Mouse (Mus musculus): ENCODE results near the gene Eif2b1. TPM values are rescaled to one million over a fixed set of nuclear protein-coding genes. Genes with fewer than 3 reads are reported as not detected.

Eif2b1 gene
- total and polyA plus RNA-seq, 2 experiments from 2014 or later, result 39.9 to 64.1 TPM

DNA sequence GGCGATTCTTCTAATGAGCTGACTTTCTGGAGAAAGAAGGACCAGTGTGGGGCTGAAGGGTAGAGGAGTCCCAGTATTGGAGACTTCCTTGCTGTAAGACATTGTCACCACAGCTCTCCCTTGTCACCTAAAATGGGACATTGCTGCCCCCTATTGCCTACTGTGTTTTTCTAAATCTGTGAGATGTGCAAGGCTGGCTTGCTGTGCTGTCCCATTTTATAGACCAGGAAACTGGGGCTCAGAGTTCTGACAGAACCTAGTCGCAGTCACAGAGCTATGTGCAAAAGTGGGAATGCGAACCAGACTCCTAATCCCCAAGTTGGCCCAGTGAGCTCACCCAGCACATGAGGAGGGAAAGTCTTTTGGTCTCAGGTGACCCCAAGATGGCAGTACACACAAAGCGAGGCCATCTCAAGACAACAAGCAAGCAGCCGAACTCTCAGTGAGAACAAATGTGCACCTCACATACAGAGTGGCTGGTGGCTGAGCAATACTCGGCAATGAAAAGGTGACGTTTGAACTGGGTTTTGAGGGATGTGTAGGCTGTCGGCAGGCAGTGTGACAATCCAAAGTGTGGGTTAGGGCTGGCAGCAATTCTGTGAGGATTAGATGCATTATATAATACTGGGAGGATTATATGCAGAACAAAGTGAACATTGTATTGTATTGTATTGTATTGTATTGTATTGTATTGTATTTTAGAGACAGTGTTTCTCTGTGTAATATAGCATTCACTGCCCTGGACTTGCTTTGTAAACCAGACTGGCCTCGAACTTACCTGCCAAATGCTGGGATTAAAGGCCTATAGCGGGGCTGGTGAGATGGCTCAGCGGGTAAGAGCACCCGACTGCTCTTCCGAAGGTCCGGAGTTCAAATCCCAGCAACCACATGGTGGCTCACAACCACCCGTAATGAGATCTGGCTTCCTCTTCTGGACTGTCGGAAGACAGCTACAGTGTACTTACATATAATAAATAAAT is 39.8 kb downstream of the Eif2b1 start:
- peaks cover 7% of the 10 kb centered on the region for H3K4me1 ChIP-seq (ENCODE audit: insufficient read depth)
- H3K27ac ChIP-seq (ENCODE audit: low read depth, low read length), result no peak overlapping the region
- ATAC-seq (no peak), DNase-seq (peak; percentile 26)
- 75% methylated on average over 14 of the region's 16 CpGs for WGBS
- peak; percentile 51 for TF ChIP-seq CTCF (IDR thresholded peaks at IDR 0.05; ENCODE audit: low read depth)
- H3K4me3 ChIP-seq (ENCODE audit: low read depth, low read length), result no peak overlapping the region
- H3K27me3 ChIP-seq (ENCODE audit: insufficient read depth, low read length), result no peaks in the 10 kb centered on the region
- no peak overlapping the region for H3K4me2 ChIP-seq (ENCODE audit: low read depth)
- H3K9me3 ChIP-seq (ENCODE audit: low read length), result no peaks in the 10 kb centered on the region
- no peak overlapping the region for H3K9ac ChIP-seq
- peaks cover 3% of the 10 kb centered on the region for H3K36me3 ChIP-seq (ENCODE audit: insufficient read depth)

DNA sequence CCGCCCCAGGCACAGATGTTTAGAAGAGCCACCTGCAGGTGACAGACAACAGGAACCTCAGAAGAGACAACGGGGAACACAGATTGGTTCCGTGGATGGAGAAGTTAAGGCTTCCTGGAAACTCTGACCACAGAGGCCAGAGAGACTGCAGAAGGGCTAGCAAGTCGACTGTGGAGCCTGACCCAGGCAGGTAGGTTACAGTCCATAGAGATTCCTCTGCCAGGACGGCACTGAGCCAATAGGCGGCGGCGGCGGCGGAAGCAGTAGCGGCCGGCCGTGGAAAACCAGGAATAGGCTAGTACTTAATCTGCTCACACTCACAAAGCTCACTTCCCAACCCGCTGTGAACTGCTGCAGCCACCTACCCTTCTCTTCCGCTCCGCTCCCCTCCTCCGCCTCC is 42.2 kb downstream of the Eif2b1 start:
- no peak overlapping the region for H3K4me3 ChIP-seq (ENCODE audit: low read depth, low read length)
- H3K4me2 ChIP-seq (ENCODE audit: low read depth), result peak overlapping the region; percentile 19
- H3K27ac ChIP-seq (ENCODE audit: low read depth, low read length), result no peak overlapping the region
- H3K4me1 ChIP-seq (ENCODE audit: insufficient read depth), result peaks cover 2% of the 10 kb centered on the region; the same call in 1 of the 2 replicates
- TF ChIP-seq CTCF (IDR thresholded peaks at IDR 0.05; ENCODE audit: low read depth), result no peak
- H3K27me3 ChIP-seq (ENCODE audit: insufficient read depth, low read length), result no peaks in the 10 kb centered on the region
- ATAC-seq (no peak), DNase-seq (no peak)
- no peaks in the 10 kb centered on the region for H3K36me3 ChIP-seq (ENCODE audit: insufficient read depth)
- 6% methylated on average over 17 of the region's 17 CpGs for WGBS
- H3K9me3 ChIP-seq (ENCODE audit: low read length), result no peaks in the 10 kb centered on the region
- no peak overlapping the region for H3K9ac ChIP-seq

DNA sequence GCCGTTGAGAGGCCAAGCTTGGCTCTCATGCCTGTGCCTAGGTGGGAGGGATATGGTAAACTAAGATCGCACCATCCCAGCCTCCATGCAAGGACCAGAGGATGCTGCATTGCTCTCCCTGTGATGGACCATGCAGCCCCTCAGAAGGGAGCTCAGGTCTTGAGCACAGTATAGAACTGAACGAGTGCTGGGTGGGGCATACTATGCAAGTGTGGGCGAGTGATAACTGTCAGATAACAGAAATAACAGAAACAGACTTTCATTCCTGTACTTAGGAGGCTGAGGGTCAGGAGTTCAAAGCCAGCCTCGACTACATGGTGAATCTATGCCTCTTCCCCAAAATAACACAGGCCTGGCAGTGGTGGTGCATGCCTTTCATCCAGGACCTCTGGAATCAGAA is 43.9 kb downstream of the Eif2b1 start:
- no peak overlapping the region for H3K27ac ChIP-seq (ENCODE audit: low read depth, low read length)
- no peaks in the 10 kb centered on the region for H3K27me3 ChIP-seq (ENCODE audit: insufficient read depth, low read length)
- H3K4me2 ChIP-seq (ENCODE audit: low read depth), result no peak overlapping the region
- 65% methylated on average over 5 of the region's 5 CpGs for WGBS
- no peak overlapping the region for H3K9ac ChIP-seq
- no peak for TF ChIP-seq CTCF (IDR thresholded peaks at IDR 0.05; ENCODE audit: low read depth)
- peaks cover 5% of the 10 kb centered on the region; the same call in 1 of the 2 replicates for H3K4me1 ChIP-seq (ENCODE audit: insufficient read depth)
- no peaks in the 10 kb centered on the region for H3K36me3 ChIP-seq (ENCODE audit: insufficient read depth)
- H3K9me3 ChIP-seq (ENCODE audit: low read length), result no peaks in the 10 kb centered on the region
- DNase-seq (no peak), ATAC-seq (no peak)
- H3K4me3 ChIP-seq (ENCODE audit: low read depth, low read length), result no peak overlapping the region

DNA sequence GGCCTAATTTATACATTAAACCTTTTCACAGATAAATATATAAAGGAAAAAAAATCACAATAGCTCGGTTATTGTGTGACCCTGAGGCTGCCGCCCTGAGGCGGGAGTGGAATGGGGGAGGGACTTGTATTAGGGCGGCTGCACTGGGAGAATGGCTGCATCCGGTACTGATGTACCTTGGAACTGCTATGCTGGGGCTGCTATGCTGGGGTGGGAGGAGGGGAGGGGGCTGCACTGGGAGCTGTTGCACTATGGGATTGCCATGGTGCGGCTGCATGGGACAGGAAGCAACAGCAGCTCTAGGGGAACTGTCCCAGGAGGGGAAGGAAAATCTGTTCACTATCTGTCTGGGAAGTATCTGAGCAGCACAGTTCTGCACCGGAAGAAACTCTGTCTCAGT is 46.5 kb downstream of the Eif2b1 start:
- no peak for DNase-seq
- no peak for TF ChIP-seq CTCF (IDR thresholded peaks at IDR 0.05; ENCODE audit: low read depth)
- WGBS, result 34% methylated on average over 7 of the region's 7 CpGs
- Histone ChIP-seq H3K4me1 (ENCODE audit: insufficient read depth) (peaks cover 11% of the 10 kb centered on the region), H3K4me3 (ENCODE audit: low read depth, low read length) (no peak overlapping the region), H3K9ac (no peak overlapping the region), H3K4me2 (ENCODE audit: low read depth) (no peak overlapping the region), H3K36me3 (ENCODE audit: insufficient read depth) (no peaks in the 10 kb centered on the region), H3K9me3 (ENCODE audit: low read length) (no peaks in the 10 kb centered on the region), H3K27me3 (ENCODE audit: insufficient read depth, low read length) (no peaks in the 10 kb centered on the region), H3K27ac (ENCODE audit: low read depth, low read length) (no peak overlapping the region)
- ATAC-seq, result no peak

DNA sequence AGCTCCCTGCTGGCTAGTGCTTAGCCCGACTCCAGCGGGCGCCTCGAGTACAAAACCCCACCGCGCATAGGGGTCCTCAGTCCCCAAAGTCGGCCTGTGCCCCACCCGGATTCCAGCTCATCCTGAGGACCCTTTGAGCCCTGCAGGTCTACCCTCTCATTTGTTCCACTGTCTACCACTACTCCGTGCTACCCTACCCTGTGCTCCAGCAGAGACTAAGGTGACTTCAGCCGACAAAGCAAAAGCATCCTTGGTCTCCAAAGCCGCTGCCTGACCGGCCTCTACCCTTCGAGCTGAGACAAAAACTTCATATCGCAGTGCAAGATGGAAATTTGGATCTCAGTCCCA is 47.4 kb downstream of the Eif2b1 start:
- DNase-seq (no peak), ATAC-seq (peak; percentile 47; the same call in 1 of the 2 replicates)
- peaks cover 11% of the 10 kb centered on the region for H3K4me1 ChIP-seq (ENCODE audit: insufficient read depth)
- peak overlapping the region; percentile 78 for H3K4me2 ChIP-seq (ENCODE audit: low read depth)
- 10% methylated on average over 14 of the region's 14 CpGs for WGBS
- H3K36me3 ChIP-seq (ENCODE audit: insufficient read depth), result no peaks in the 10 kb centered on the region
- H3K9ac ChIP-seq, result peak overlapping the region; percentile 65
- no peak for TF ChIP-seq CTCF (IDR thresholded peaks at IDR 0.05; ENCODE audit: low read depth)
- H3K4me3 ChIP-seq (ENCODE audit: low read depth, low read length), result peak overlapping the region; percentile 69
- peak overlapping the region; percentile 62 for H3K27ac ChIP-seq (ENCODE audit: low read depth, low read length)
- no peaks in the 10 kb centered on the region for H3K9me3 ChIP-seq (ENCODE audit: low read length)
- no peaks in the 10 kb centered on the region for H3K27me3 ChIP-seq (ENCODE audit: insufficient read depth, low read length)

DNA sequence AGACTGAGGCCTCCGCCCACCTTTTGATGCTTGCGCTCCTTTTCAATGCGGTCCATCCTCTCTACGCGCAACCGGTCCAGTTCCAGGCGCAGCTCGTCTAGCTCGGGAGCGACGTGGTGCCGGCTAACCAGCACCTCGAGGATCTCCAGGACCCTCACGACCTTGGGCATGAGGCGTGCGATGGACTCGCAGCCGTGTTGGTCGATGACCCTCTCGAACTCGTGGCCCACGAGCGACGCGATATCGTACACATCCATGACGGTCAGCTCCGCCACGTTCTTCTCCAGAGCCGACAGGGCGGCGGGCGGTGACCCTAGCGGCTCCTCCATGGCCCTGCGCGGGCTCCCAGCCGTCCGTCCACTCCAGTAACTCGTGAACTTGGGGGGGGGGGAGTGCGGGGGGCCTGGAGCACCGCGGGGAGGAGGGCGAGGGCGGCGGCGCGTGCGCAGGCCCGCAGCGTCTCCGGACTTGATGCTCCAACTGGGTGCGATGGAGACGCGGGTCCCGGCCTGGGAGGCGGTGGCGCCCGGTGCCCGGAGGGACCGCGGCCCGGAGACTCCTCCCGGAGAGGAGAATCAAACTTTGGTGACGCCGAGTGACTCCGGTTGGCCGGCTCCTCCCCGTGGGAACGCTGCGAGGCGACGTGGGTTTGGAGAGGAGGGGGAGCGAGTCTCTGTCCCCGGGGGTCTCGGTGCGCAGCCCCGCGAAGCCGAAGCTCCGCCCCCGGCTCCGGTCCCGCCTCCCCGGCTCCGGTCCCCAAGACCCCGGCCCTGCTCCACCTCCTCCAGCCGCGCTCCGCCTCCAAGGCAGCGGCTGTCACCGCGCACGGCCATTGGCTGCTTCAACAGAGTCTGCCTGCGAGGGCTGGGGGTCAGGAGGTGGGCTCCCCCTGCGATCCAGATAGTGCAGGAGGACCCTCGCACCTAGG is 48.0 kb downstream of the Eif2b1 start, which contains the start of gene Rilpl1:
Gene Rilpl1 (minus strand): TSS at position 737 of the 928 bp plus-strand sequence.
- TF ChIP-seq CTCF (IDR thresholded peaks at IDR 0.05; ENCODE audit: low read depth), result peak; percentile 11; the same call in 1 of the 2 replicates
- peak; percentile 96 for ATAC-seq
- H3K36me3 ChIP-seq (ENCODE audit: insufficient read depth), result no peaks in the 10 kb centered on the region
- peak within 1 kb of the TSS; percentile 78 for H3K4me2 ChIP-seq (ENCODE audit: low read depth)
- peak within 1 kb of the TSS; percentile 69 for H3K4me3 ChIP-seq (ENCODE audit: low read depth, low read length)
- WGBS, result under 1% methylated on average over 89 of the region's 96 CpGs
- H3K27ac ChIP-seq (ENCODE audit: low read depth, low read length), result peak within 1 kb of the TSS; percentile 62
- peak; percentile 86 for DNase-seq
- H3K27me3 ChIP-seq (ENCODE audit: insufficient read depth, low read length), result no peaks in the 10 kb centered on the region
- H3K4me1 ChIP-seq (ENCODE audit: insufficient read depth), result peaks cover 11% of the 10 kb centered on the region
- no peaks in the 10 kb centered on the region for H3K9me3 ChIP-seq (ENCODE audit: low read length)
- peak within 1 kb of the TSS; percentile 65 for H3K9ac ChIP-seq

Data from forebrain, postnatal 0 days (tissue).